Mouse (Mus musculus) lung, postnatal 0 days (tissue): ENCODE data around the gene Cacybp.

ENCODE experiments used
- CTCF ChIP-seq: IDR thresholded peaks from 2 replicates; pipeline ENCODE4 v1.5.1; 2016; ENCODE audit warnings: antibody characterized with exemption, mild to moderate bottlenecking
- EP300 ChIP-seq: IDR thresholded peaks from 2 replicates; pipeline ENCODE4 v1.6.1; 2016; ENCODE audit warnings: antibody characterized with exemption, mild to moderate bottlenecking, control low read depth

DNA sequence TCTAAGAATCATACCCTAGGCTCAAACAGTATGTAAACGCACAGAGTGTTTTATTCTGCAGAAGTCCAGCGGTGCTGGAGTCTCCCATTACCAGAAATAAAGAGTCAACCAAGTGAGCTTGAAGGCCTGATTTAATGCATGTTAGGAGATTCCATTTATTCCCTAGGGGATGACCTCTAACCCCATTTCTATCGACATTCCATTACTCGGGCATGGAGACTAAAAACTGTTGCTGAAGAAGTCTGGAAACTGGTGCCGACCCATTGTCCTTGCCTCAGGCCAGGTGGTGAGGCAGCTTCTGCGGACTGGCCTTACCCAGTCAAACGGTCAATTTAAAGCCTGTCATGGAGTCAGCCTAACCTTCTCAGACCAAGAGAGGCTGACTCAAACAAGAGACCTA, 1.5 kb upstream of the Cacybp start:
- TF ChIP-seq EP300, result no peak
- no peak for TF ChIP-seq CTCF
